Mouse (Mus musculus) forebrain, embryonic 14.5 days (tissue): ENCODE measurements around the gene Pou2f2. TPM values are rescaled to one million over a fixed set of nuclear protein-coding genes. Genes with fewer than 3 reads are reported as not detected.

Experiments used
- ATAC-seq: fragments of 200-750 bp; cut with Nextera tagmentation; 2 replicates; pipeline ENCODE4 v1.8.0; 2017; ENCODE audit warnings: mild to moderate bottlenecking, moderate library complexity
- DNase-seq: peaks from one replicate; pipeline ENCODE4 v3.0.0-alpha.2; 2015; ENCODE audit warnings: low spot score
- H3K27ac ChIP-seq: fragments of 300-500 bp; sonication (generic); 2 replicates; pipeline ENCODE4 v1.5.1; 2014; ENCODE audit warnings: low read depth, mild to moderate bottlenecking, control low read depth, low read length, moderate library complexity
- H3K27me3 ChIP-seq: fragments of 300-500 bp; sonication (generic); replicated peaks from 2 replicates; pipeline ENCODE4 v1.6.1; 2014; ENCODE audit warnings: low read length, control low read depth, mixed read lengths; ENCODE audit not compliant: control insufficient read depth, insufficient read depth
- H3K36me3 ChIP-seq: fragments of 300-500 bp; sonication (generic); 2 replicates; pipeline ENCODE4 v1.6.1; 2014; ENCODE audit warnings: low read length, control low read depth; ENCODE audit not compliant: control insufficient read depth, insufficient read depth
- H3K4me1 ChIP-seq: fragments of 300-500 bp; sonication (generic); 2 replicates; pipeline ENCODE4 v1.6.1; 2014; ENCODE audit warnings: antibody characterized with exemption, low read length, control low read depth; ENCODE audit not compliant: control insufficient read depth, insufficient read depth
- H3K4me2 ChIP-seq: fragments of 300-500 bp; sonication (generic); 2 replicates; pipeline ENCODE4 v1.6.1; 2014; ENCODE audit warnings: mild to moderate bottlenecking, control low read depth, low read length
- H3K4me3 ChIP-seq: fragments of 300-500 bp; sonication (generic); 2 replicates; pipeline ENCODE4 v1.5.1; 2014; ENCODE audit warnings: low read depth, low read length, control low read depth
- H3K9ac ChIP-seq: fragments of 300-500 bp; sonication (generic); 2 replicates; pipeline ENCODE4 v1.6.1; 2014; ENCODE audit warnings: mild to moderate bottlenecking, low read length, control low read depth, moderate library complexity
- H3K9me3 ChIP-seq: fragments of 300-500 bp; sonication (generic); replicated peaks from 2 replicates; pipeline ENCODE4 v1.6.1; 2016; ENCODE audit warnings: low read length, control low read depth, mixed read lengths; ENCODE audit not compliant: control insufficient read depth
- WGBS: fragments of 180-500 bp; shearing (Covaris S2); extraction: QIAGEN DNeasy Blood & Tissue Kit; methylation state at CpG from one replicate; pipeline ENCODE4 v1.1.7; 2014; 5-methylcytosine and 5-hydroxymethylcytosine counted together
- polyA plus RNA-seq: library from polyadenylated mRNA; unstranded; fragments of >200 nt; fragmentation: Nextera tagmentation; extraction: Ambion mirVana; gene quantifications from 2 replicates; pipeline ENCODE4 v1.2.1, GENCODE M21; 2014

The Pou2f2 gene
- 15.5 and 21.1 TPM in 2 replicates for polyA plus RNA-seq

DNA sequence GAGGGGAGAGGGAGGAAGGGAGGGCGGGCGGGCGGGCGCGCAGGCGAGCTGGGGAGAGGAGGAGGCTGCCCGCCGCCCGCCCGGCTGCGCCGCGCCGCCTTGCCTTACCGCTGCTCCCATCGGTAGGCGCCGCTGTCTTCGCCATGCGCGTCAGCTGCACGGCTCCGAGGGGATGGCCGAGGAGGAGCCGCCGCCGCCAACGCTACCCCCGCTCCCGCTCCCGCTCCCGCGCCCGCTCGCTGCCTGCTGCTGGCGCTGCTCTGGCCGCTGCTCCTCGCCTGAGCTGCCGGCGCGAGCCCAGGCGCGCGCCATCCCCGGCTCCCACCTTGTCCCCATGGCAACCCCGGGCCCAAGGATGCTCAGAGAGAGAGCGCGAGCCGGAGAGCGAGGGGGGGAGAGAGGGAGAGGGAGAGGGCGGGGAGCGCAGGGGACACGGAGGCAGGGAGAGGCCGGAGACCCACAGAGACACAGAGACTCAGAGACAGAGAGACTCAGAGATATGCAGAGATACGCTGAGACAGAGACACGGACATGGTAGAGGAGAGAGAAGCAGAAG is at the start of gene Pou2f2:
Pou2f2 (minus strand) TSS at position 121 of the 556 bp plus-strand sequence.
- no peaks in the 10 kb centered on the region for H3K36me3 ChIP-seq
- peak within 1 kb of the TSS; percentile 71 for H3K4me2 ChIP-seq
- H3K27ac ChIP-seq, result peak within 1 kb of the TSS; percentile 97
- peaks cover 15% of the 10 kb centered on the region; the same call in 1 of the 2 replicates for H3K4me1 ChIP-seq
- under 1% methylated on average over 39 of the region's 56 CpGs for WGBS
- DNase-seq (peak; percentile 95), ATAC-seq (peak; percentile 94)
- peak within 1 kb of the TSS; percentile 47 for H3K4me3 ChIP-seq
- H3K9me3 ChIP-seq, result no peaks in the 10 kb centered on the region
- peaks cover 29% of the 10 kb centered on the region for H3K27me3 ChIP-seq
- peak within 1 kb of the TSS; percentile 83 for H3K9ac ChIP-seq

DNA sequence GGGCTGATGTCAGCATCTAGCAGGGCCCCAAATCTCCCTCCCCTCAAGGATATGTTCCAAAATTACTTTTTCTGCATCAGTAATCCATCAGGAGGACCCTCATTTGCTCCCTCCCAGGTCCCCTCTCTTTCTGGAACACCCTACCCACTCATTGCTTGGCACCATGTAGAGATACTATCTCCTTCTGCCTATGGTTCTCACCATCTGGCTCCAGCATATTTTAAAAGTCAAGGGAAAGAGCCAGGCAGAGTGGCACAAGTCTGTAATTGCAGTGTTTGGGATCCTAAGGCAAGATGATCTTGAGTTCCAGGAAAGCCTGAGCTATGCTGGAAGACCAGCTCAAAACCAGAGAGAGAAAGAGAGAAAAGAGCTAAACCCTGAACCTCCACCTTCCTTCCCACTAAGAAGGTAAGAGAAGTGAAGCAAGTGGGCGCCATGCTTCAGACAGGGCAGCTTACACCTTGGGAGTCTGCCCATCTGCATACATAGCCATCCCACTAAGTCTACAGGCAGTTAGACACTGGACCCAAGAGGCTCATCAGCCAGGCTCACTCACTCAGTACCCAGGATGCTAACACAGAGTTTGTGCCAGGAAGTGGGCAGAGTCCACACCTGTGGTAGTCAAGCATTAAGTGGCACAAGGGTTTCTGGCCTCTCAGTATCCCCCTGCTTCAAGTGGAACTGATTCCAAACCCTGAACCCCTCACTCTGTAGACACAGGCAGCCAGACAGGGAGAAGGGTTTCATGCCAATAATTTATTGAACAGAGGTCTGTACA is 48.2 kb upstream of the Pou2f2 start:
- ATAC-seq (no peak), DNase-seq (no peak)
- peaks cover 89% of the 10 kb centered on the region for H3K36me3 ChIP-seq
- WGBS, result 89% methylated on average over 1 of the region's 1 CpGs
- no peak overlapping the region for H3K4me3 ChIP-seq
- H3K9ac ChIP-seq, result no peak overlapping the region
- no peaks in the 10 kb centered on the region for H3K9me3 ChIP-seq
- no peaks in the 10 kb centered on the region for H3K27me3 ChIP-seq
- no peak overlapping the region for H3K27ac ChIP-seq
- H3K4me2 ChIP-seq, result no peak overlapping the region
- H3K4me1 ChIP-seq, result no peaks in the 10 kb centered on the region

DNA sequence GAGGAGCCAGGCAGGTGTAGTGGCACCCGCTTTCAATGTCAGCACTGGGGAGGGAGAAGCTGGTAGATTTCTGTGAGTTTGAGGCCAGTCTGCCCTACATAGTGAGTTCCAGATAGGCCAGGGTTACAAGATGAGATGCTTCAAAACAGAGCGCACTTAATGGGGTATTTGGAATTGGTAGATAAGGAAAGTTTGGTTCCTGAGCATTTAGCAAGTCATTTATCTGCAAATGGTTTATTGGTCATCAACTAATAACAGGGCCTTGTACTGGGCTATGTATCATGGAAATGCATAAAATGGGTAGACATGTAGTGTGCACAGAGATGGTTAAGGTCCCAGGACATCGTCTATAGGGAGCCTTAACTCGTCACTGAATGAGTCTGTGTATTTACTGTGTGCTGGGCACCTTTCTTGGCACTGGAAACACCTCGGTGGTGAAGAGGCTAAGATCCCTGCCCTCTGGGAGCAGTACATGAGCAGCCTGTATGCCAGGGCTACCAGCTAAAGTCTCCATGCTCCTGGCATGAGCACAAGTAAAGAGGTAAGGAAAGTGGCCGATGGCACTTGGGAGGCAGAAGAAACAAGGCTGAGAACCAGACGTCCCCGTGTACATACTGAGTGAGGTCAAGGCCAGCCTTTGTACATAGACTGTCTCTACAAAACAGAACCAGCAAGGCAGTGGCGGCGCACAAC is 42.9 kb upstream of the Pou2f2 start:
- H3K36me3 ChIP-seq, result peaks cover 37% of the 10 kb centered on the region
- H3K9ac ChIP-seq, result peak overlapping the region; percentile 78; the same call in 1 of the 2 replicates
- H3K27ac ChIP-seq, result no peak overlapping the region
- DNase-seq (no peak), ATAC-seq (no peak)
- H3K9me3 ChIP-seq, result no peaks in the 10 kb centered on the region
- H3K4me1 ChIP-seq, result peaks cover 22% of the 10 kb centered on the region
- H3K27me3 ChIP-seq, result no peaks in the 10 kb centered on the region
- peak overlapping the region; percentile 65; the same call in 1 of the 2 replicates for H3K4me3 ChIP-seq
- WGBS, result 84% methylated on average over 10 of the region's 10 CpGs
- H3K4me2 ChIP-seq, result peak overlapping the region; percentile 97

DNA sequence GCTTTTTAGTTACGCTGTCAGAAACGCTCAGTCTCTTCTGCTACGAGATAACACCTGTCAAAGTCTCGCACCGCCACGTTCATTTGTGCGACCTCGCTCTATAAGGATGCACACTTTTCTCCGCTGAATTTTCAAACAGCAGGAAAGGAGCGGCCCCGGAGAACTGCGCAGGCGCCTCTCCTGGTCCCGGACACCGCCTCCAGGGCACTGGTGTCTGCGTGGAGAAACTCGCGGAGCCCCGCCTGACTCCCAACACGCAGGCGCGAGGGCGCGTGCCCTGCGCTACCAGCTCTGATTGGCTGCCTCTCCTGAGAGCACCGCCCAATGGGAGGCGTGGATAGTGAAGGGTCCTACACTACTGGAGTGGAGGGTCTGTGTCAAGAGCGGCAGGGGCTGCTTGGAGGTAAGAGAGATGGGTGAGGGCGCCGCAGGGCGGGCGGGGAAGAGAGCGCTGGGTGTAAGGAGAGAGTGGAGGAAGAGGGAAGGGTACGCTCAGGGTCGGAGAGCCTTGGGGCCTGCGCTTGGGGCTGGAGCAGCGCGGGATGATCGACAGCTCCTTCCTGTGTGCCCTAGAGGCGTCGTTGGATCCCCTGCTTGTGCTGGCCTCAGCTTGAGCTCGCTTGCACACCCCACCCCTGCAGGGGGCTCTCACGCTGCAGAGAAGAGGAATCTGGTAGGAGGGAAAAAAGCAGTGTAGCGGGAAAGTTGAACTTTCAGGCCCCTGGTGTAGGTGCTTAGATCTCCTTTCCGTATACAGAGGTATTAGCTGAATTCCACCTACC is 41.8 kb upstream of the Pou2f2 start, which contains the start of gene Zfp526:
Zfp526 (plus strand) TSS at position 324 of the 782 bp plus-strand sequence.
- peak; percentile 100 for DNase-seq
- H3K4me1 ChIP-seq, result peaks cover 22% of the 10 kb centered on the region
- no peaks in the 10 kb centered on the region for H3K27me3 ChIP-seq
- H3K9me3 ChIP-seq, result no peaks in the 10 kb centered on the region
- peak within 1 kb of the TSS; percentile 86 for H3K27ac ChIP-seq
- H3K36me3 ChIP-seq, result peaks cover 29% of the 10 kb centered on the region
- H3K4me3 ChIP-seq, result peak within 1 kb of the TSS; percentile 65
- peak within 1 kb of the TSS; percentile 97 for H3K4me2 ChIP-seq
- H3K9ac ChIP-seq, result peak within 1 kb of the TSS; percentile 78
- WGBS, result under 1% methylated on average over 44 of the region's 45 CpGs
- ATAC-seq, result peak; percentile 97

DNA sequence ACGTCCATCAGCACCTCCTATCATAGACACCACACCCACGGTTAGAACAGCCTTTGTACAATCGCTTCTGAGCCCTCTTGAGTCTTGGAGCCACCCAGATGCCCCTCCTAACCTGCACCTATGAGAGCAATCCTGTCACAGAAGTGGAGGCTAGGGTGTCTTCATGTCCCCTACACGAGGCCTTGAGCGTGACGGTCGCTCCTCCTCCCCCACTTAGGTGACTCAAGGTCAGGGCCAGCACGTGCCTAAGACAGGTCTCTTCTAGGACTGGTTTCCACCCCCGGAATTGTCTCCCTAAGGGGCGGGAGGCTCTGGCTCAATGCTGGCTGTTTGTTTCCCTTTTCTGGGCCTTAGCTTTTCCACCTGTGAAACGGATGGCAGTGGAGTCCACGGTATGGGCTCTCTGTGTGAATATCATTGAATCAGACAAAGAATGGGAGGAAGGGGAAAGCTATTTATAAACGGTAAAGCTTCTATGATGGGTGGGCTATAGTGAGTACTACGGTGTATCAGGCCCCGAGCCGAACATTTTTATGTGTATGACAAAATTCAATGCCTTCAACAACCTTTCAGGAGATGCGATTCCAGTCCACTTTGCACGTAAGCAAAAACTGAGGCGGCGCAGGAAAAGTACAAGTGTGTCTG is 41.1 kb upstream of the Pou2f2 start, which contains the start of gene Dedd2:
Dedd2 (minus strand) TSS at position 159 of the 645 bp plus-strand sequence.
- no peaks in the 10 kb centered on the region for H3K27me3 ChIP-seq
- H3K9me3 ChIP-seq, result no peaks in the 10 kb centered on the region
- DNase-seq (peak; percentile 6), ATAC-seq (peak; percentile 0; the same call in 1 of the 2 replicates)
- peak within 1 kb of the TSS; percentile 86 for H3K27ac ChIP-seq
- peaks cover 22% of the 10 kb centered on the region for H3K4me1 ChIP-seq
- H3K36me3 ChIP-seq, result peaks cover 21% of the 10 kb centered on the region
- WGBS, result 6% methylated on average over 20 of the region's 20 CpGs
- peak within 1 kb of the TSS; percentile 83 for H3K9ac ChIP-seq
- peak within 1 kb of the TSS; percentile 65 for H3K4me3 ChIP-seq
- peak within 1 kb of the TSS; percentile 97 for H3K4me2 ChIP-seq

DNA sequence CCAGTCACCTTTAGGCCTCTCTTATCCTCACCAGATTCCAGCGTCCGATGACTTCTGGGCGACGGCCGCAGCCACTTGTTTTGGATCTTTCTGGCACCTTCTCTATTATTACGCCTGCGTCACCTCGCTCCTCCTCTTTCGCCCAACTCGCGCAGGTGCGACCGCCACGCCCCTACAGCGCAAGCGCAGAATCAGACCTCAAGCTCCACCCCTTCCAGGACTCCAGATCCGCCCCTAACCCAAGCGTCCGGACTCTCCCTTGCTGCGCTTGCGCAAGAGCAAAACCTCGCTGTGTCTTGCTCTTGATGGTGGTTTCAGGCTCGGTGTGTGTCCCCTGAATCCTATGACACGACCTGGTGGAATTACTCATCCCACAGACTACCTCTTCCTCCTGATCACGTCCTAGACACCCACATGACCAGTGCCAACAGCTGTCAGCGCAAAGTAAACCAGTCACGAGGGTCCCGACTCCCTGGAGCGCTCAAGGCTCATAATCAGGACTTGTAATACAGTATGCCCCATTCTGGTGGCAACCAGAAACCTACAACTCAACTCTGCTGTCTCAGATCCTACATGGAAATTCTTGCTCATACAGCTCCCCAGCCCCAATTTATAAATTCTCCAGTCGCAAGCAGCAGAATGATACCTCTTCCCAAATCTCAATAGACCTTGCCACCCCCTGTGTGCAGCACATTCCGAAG is 40.4 kb upstream of the Pou2f2 start:
- H3K4me3 ChIP-seq, result peak overlapping the region; percentile 64
- 3% methylated on average over 31 of the region's 31 CpGs for WGBS

DNA sequence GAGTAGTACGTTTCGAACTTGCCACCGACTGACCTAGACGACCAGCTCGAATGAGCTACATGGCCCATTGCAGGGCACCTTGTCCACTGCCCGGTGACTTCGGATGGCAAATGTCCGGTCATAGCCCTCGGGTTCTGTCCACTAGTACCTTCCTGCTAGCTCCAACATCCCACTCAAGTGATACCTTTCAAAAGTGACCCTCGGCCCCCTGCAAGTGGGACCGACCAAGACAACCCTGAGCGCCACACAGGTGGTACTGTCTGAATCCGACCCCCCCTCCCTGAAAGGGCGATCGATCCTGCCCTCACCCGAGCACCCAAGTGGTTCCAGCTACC is 39.9 kb upstream of the Pou2f2 start:
- H3K9ac ChIP-seq, result peak overlapping the region; percentile 83
- H3K4me2 ChIP-seq, result peak overlapping the region; percentile 97
- peaks cover 18% of the 10 kb centered on the region for H3K36me3 ChIP-seq
- WGBS, result under 1% methylated on average over 16 of the region's 16 CpGs
- ATAC-seq, result peak; percentile 19
- H3K9me3 ChIP-seq, result no peaks in the 10 kb centered on the region
- peak overlapping the region; percentile 64 for H3K4me3 ChIP-seq
- H3K27me3 ChIP-seq, result no peaks in the 10 kb centered on the region
- peaks cover 22% of the 10 kb centered on the region for H3K4me1 ChIP-seq
- peak overlapping the region; percentile 75; the same call in 1 of the 2 replicates for H3K27ac ChIP-seq
- DNase-seq, result no peak

More for the DNA sequence above, 40.4 kb upstream of the Pou2f2 start:
- Histone ChIP-seq H3K9ac (peak overlapping the region; percentile 83), H3K9me3 (no peaks in the 10 kb centered on the region), H3K4me2 (peak overlapping the region; percentile 97), H3K27ac (peak overlapping the region; percentile 75; the same call in 1 of the 2 replicates), H3K36me3 (peaks cover 20% of the 10 kb centered on the region), H3K4me1 (peaks cover 22% of the 10 kb centered on the region), H3K27me3 (no peaks in the 10 kb centered on the region)
- ATAC-seq (peak; percentile 68), DNase-seq (peak; percentile 97)
